Mouse (Mus musculus) gastrocnemius, postnatal 25 days (tissue): ENCODE results near the gene Cox7b. TPM values are rescaled to one million over a fixed set of nuclear protein-coding genes. Genes with fewer than 3 reads are reported as not detected.

Experiments used
- total RNA-seq, 2 experiments: library from RNA; stranded (reverse); gene quantifications; 1 replicate in 1 of 2; 2 replicates in 1 of 2; pipeline ENCODE4 v1.2.3; 2021

Cox7b gene
- total RNA-seq, 2 experiments from 2014 or later: 923 to 928 TPM

Other genes starting within 250 kb of the Cox7b start
- gene Atrx, start 86.3 kb upstream of the Cox7b start, total RNA-seq: 10 to 100 TPM; 31.2 to 39.9 TPM
- gene Magt1, start 3.8 kb upstream of the Cox7b start, total RNA-seq: 10 to 100 TPM; 28.6 to 30.4 TPM
- 1 to 10 TPM; 6.9 to 8.1 TPM for gene Atp7a, start 11.6 kb downstream of the Cox7b start, total RNA-seq
- gene Tlr13, start 127.5 kb downstream of the Cox7b start, total RNA-seq: under 1 TPM; 0.21 to 0.31 TPM
- 1,000 to 10,000 TPM; 1,203 to 1,320 TPM for gene Pgk1, start 171.4 kb downstream of the Cox7b start, total RNA-seq
- gene Taf9b, start 205.5 kb downstream of the Cox7b start, total RNA-seq: 1 to 10 TPM; 4.4 to 5.4 TPM
- under 1 TPM in 1 of 2 experiments, not detected in 1; 0.08 TPM for gene Fnd3c2, start 239.7 kb downstream of the Cox7b start, total RNA-seq